Mouse (Mus musculus) layer of hippocampus, postnatal 25 days (tissue): ENCODE measurements around the gene Zbtb9. TPM values are rescaled to one million over a fixed set of nuclear protein-coding genes. Genes with fewer than 3 reads are reported as not detected.
"Not testable (repeated sequence)": the region's sequence is repeated elsewhere in the genome, so short reads cannot be mapped to it uniquely, and the experiment has no call there.

Source experiments
- DNase-seq, 2 experiments: peaks; one replicate each; pipeline ENCODE4 v3.0.0; 2022; ENCODE audit warnings: mixed read lengths in 2 of 2, low spot score in 1 of 2; ENCODE audit errors: extremely low spot score in 1 of 2
- total RNA-seq, 2 experiments: library from RNA; stranded (reverse); gene quantifications; 2 replicates each; pipeline ENCODE4 v1.2.3; 2021

Gene Zbtb9
- 10 to 100 TPM; 14.8 to 16.2 TPM for total RNA-seq

DNA sequence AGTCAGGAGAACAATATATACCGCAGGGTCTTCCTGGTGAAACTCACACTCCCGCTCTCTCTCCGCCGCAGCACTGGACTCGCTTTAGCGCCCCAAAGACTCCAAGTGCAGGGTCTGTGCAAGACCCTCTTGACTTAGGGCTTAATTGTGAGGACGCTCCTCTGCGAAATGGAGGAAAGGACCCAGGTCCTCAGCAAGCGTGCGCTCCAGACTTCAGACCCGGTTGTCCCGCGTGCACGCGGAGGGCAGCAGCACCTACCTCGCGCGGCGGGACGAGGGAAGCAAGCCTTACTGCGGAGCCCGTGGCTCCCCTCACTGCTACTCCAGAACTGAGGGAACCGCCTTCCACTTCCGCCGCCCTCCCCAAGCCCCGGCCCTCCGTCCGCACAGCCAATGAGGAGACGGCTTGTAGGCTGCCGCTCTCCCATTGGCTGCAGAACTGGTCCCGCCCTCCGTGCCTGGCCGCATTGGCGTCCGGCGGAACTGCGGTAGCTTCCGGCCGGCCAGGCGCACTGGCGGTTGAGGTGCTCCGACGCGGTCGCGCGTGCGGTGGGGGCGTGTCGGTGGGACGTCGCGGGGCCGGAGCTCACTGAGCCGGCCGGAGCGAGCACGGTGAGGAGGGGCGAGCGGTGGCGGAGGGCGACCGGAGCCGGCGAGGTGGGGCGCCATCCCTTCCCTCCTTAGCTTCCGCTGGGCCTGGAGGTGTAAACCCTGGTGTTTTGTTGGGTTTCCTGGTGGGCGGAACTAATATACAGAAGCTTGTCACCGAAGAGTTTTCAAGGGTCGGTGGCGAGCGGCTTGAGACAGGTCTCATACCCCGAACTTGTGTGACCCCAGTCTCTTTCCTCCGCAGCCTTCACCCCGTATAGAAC lies at the start of gene Zbtb9:
Zbtb9 (plus strand) TSS at position 465 of the 872 bp plus-strand sequence.
- DNase-seq = peak; percentile 87

DNA sequence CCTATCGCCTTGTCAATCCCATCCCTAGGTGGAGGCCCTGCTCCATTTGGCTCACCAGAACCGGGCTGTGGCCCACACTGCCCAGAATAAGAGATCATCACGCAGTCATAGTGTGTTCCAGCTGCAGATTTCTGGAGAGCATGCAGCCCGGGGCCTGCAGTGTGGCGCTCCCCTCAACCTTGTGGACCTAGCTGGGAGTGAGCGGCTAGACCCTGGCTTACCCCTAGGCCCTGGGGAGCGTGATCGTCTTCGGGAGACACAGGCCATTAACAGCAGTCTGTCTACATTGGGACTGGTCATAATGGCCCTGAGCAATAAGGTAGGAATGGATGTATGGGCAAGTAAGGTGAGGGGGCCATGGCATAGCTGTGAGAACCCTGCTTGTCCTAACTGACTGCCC lies 47.6 kb upstream of the Zbtb9 start:
- not testable (repeated sequence) for DNase-seq

DNA sequence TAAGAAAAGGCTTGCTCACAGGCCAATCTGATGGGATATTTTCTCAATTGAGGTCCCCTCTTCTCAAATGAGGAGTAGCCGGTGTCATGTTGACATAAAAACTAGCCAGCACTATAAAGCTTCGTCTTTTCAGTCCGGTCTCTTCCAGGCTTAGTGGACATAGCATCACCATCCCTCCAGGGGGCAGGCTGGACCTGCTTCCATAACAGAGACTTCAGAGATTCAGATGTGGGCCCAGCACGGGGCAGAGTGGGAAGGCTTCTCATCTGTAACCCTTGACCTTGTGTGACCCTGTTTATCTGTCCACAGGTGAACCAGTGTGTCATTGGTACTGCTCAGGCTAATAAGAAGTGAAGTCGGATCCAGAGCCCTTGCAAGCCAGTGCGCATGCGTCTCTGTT lies 41.2 kb upstream of the Zbtb9 start:
- DNase-seq = not testable (repeated sequence)

DNA sequence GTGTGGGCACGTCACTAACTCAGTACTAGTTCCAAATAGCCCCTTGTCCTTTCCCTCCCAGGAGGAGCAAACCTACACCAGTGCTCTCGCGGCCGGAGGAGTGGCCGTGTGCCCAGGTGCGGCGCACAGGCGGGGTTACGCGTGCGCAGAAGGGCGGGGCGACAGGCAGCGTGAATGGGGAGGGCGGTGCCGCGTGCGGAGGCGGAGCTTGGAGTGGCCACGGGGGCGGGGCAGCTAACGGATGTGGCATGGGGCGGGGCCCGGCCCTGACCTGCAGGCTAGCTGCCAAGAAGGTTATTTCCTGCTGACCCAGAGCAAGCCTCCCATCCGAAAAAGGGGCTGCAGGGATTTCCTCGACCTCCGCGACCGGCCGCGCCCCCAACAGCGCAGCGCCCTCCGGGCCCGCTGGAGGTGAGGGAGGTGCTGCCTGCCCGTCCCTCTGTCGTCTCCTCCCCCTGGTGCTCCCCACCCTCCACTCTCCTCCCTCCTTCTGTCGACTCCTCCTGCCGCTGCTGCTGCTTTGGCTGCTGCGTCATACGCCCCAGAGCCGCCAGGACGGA lies 40.0 kb upstream of the Zbtb9 start, which contains the start of gene Phf1:
Phf1 (plus strand) TSS at position 214 of the 560 bp plus-strand sequence.
- DNase-seq = peak; percentile 90 to 95

DNA sequence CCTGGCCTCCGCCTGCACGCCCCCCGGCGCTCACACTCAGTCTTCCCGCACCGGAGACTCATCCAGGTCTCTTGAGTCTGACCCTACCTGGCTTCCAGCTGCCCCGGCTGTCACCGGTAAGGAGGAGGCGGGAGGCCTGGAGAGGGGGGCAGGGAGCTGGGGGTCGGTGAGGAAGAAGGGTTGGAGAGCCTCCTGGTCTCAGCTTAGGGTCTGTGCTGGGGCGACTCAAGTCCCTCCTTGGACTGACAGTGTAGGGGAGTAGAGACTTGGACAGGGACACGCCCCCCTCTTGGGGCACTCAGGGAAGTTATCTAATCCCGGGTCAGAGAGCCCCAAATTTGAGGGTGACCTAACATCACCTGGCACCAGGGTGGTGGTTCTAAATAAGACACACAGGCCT lies 39.5 kb upstream of the Zbtb9 start:
- no peak for DNase-seq

DNA sequence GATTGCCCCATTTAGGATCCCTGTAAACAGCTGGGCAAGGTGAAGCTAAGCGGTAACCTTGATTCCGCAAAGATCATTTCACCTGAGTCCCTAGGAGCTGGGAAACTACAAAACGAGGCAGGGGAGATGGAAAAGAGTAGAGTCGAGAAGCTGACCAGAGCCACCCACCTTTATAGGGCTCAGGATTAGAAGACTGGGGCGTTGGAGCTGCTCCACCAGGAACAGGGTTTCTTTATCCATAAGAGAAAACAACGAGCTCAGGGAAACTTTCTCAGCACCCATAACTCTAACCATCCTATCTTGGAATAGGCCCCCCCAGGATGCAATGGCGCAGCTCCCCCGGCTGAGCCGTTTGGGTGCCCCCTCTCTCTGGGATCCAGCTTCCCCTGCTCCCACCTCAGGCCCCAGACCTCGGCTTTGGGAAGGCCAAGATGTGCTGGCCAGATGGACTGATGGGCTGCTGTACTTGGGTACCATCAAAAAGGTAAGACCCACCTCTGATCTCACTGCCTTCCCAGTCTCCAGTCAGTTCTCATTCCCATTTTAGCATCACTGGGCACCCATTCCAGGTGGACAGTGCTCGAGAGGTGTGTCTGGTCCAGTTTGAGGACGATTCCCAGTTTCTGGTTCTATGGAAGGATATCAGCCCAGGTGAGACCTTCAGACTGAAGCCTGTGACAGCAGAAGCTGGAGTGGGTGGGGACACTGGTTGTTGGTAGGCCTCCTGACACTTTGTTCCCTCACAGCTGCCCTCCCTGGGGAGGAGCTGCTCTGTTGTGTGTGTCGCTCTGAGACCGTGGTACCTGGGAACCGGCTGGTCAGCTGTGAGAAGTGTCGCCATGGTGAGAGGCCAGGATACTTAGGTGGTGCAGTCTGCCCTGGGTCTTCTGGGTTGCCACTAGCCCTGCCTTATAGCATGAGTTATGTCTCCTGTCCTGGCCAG lies 38.8 kb upstream of the Zbtb9 start:
- no peak for DNase-seq

- no peak for DNase-seq
Measured at GRCm38 (mm10) chr17:26935027-26935426, 37.9 kb upstream of the Zbtb9 start.

GRCm38 (mm10) chr17:26936453-26936852 lies 36.5 kb upstream of the Zbtb9 start:
- DNase-seq = no peak

DNA sequence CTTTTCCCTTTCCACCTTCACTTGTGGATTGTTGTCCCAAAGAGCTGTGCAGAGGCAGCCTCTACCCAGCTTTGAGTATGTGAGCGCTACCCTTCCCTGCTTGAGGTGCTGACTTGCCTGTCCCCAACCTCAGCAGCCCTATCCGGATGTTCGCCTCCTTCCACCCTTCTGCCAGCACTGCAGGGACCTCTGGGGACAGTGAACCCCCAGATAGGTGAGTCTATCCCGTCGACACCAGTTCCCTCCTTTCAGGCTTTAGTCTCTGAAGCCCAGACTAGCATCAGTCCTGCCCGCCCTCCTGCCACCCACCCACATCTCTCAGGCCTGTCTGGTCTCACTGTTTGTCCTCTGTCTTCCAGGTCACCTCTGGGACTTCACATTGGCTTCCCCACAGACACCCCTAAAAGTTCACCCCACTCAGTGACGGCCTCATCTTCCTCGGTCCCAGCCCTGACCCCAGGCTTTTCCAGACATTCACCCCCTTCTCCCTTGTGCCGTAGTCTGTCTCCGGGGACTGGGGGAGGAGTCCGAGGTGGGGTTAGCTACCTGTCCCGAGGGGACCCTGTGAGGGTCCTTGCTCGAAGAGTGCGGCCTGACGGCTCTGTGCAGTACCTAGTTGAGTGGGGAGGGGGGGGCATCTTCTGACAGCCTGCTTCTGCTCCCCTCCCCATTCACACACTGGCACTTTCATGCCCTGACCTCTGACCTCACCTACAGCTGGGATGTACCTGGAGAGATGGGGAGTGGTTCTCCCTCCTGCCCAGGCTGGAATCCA lies 35.9 kb upstream of the Zbtb9 start:
- no peak for DNase-seq

- DNase-seq = no peak
Measured at GRCm38 (mm10) chr17:26937883-26938695, 34.9 kb upstream of the Zbtb9 start.

DNA sequence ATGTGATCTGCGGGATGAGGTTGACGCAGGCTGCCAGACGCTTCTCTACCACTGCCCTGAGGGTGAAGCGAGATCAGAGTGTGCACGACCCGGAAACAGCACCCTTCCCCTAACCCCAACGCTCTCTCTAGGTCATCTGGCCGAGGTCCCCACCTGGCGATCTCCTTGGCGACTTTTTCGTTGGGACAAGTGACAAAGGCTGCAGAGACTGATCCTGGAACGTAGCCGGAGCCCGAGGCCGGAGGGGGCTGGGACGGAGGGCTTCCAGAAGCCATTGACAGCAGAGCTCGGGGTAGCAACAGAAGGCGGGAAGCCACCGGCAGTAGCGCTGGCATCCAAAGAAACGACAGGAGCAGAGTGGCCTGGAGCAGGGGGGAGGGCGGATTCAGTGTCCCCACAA lies 34.2 kb upstream of the Zbtb9 start:
- peak in 1 of 2 experiments; percentile 10 for DNase-seq

DNA sequence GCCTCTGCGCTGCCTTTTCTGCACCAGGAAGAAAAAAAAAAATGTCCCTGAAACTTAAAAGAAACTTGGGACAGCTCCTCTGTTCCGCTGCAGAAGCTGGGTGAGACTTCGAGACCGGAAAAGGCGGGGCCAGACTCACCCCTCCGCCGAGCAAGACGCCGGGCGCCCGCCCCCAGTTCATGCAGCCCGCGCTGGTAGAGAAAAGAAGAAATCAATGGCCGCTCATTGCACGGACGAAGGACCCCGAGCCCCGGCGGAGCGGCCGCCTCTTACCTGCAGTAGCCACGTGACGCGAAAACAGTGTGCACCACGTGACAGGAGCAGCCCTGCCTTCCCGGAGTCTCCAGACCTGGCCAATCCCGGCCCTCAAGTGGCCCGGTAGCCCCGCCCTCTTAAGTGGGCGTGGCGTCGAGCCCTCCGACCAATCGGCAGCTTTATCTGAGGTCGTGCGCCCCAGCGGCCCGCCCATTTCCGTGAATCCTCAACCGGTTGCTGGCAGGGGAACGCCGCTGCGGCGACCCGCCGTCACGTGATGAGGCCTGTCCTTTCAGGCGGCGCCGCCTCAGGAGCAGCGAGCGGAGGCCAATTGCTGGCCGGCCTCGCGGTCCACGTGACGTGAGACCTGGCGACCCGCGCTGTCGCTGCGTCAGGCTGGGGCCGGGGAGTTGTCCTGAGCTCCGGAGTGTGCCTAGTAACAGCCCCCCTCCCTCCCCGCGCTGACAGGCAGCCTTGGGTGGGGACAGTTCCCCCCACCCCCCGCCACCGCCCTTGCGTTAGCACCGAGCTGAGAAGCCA lies 33.6 kb upstream of the Zbtb9 start, which contains the start of gene Cuta:
Cuta (minus strand) TSS at position 392 of the 795 bp plus-strand sequence.
- peak; percentile 93 to 96 for DNase-seq

DNA sequence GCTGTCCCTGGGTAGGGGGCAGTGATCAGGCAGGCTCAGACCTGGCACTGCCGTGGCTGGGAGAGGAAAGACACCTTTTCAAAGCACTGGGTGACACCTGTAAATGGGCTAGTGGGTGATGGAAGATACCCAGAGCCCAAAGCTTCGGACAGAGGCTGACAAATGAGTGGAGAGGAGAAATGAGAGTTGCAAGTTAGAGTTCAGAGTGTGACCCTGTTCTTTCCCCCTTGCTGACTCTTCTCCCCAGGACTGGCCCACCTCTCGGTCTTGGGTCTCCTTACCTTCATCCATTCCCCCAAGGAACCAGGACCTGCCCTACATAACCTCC lies 33.0 kb upstream of the Zbtb9 start:
- DNase-seq = no peak

GRCm38 (mm10) chr17:26941031-26941789 lies 31.8 kb upstream of the Zbtb9 start, which contains the start of gene Syngap1:
TSS of gene Syngap1 (plus strand) at chr17:26941253.
- DNase-seq = peak; percentile 32 to 49

DNA sequence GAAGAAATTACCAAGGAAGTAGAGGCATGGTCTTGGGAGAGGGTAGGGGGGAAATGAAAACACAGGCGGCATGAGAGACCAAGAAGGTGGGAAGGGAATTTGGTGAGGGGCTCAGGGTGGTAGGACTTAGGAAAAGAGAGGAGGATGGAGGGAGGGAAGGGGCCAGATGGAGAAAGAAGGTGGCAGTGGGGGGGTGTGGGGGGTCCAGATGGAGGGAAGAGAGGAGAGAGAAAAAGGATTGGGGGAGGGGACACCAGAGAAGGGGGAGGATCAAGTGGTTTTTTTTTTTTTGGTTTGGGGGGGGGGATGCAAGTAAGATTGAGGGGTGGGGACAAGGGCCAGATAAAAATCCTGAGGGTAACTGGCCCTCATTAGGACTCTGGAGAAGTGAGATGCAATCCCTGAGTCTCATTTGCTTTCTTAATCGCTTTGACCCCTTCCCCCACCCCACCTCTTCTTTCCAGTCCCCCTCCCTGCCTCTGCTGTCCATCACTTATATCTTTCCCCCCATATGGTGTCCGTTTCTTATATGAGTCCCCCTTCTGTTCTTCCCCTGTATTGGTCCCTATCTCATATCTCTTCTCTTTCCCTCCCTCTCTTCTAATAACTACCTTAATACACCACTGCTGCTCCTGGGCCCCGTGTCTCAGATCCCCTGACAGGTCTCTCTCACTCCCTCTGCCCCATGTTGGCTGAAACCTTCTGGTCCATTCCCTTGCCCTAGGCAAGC lies 31.0 kb upstream of the Zbtb9 start:
- DNase-seq = peak in 1 of 2 experiments; percentile 6

DNA sequence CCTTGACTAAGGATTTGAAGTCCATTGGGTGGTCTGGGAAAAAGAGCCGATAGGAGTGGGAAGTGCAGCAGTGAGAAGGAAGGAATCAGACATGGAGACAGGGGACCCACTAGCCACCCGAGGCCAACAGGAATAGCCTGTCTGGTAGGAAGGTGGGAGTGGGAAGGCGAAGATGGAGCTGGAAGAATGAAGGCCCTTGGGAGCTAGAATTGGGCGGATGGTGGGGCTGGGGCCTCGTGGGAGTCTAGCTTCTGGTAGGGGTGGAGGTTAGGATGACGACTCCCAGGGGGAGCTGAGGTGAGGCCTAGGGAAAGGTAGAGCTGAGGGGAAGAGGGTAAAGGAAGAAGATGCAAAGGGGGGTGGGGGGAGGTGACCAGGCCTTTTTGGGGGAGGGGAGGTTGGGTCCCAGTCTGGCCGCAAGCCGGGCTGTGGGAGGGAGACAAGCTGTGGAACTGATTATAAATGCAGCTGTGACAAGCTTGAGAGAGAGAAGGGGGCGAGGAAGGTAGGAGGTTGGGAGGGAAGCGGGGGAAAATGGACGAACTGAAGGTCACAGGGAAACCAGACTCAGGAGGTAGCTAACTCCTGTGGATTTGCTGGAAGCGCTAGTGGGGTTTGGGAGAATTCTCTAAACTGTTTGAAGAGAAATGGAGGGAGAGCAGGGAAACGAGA lies 27.0 kb upstream of the Zbtb9 start:
- no peak for DNase-seq
